Mouse (Mus musculus): ENCODE data around the gene Spry2. TPM values are rescaled to one million over a fixed set of nuclear protein-coding genes. Genes with fewer than 3 reads are reported as not detected.

Spry2 gene
- total RNA-seq, 1 experiment from 2014 or later = 2.2 TPM

GRCm38 (mm10) chr14:105894971-105895873 lies 1.4 kb downstream of the Spry2 start:
- ATAC-seq (replicated peaks; ENCODE audit: low read depth, poor library complexity, severe bottlenecking) = peak; percentile 16

GRCm38 (mm10) chr14:105893623-105893995 lies 3.0 kb downstream of the Spry2 start:
- no peak for ATAC-seq (replicated peaks; ENCODE audit: low read depth, poor library complexity, severe bottlenecking)

GRCm38 (mm10) chr14:105892941-105893622 lies 3.5 kb downstream of the Spry2 start:
- no peak for ATAC-seq (replicated peaks; ENCODE audit: low read depth, poor library complexity, severe bottlenecking)

GRCm38 (mm10) chr14:105890516-105891231 lies 5.9 kb downstream of the Spry2 start:
- no peak for ATAC-seq (replicated peaks; ENCODE audit: low read depth, poor library complexity, severe bottlenecking)

GRCm38 (mm10) chr14:105886643-105887374 lies 9.8 kb downstream of the Spry2 start:
- peak; percentile 91 for ATAC-seq (replicated peaks; ENCODE audit: low read depth, poor library complexity, severe bottlenecking)

- no peak for ATAC-seq (replicated peaks; ENCODE audit: low read depth, poor library complexity, severe bottlenecking)
Measured at GRCm38 (mm10) chr14:105885249-105885648, 11.4 kb downstream of the Spry2 start.

GRCm38 (mm10) chr14:105883215-105883614 lies 13.4 kb downstream of the Spry2 start:
- no peak for ATAC-seq (replicated peaks; ENCODE audit: low read depth, poor library complexity, severe bottlenecking)

- no peak for ATAC-seq (replicated peaks; ENCODE audit: low read depth, poor library complexity, severe bottlenecking)
Measured at GRCm38 (mm10) chr14:105878359-105878758, 18.3 kb downstream of the Spry2 start.

- no peak for ATAC-seq (replicated peaks; ENCODE audit: low read depth, poor library complexity, severe bottlenecking)
Measured at GRCm38 (mm10) chr14:105876375-105876774, 20.2 kb downstream of the Spry2 start.

- ATAC-seq (replicated peaks; ENCODE audit: low read depth, poor library complexity, severe bottlenecking) = no peak
Measured at GRCm38 (mm10) chr14:105870370-105870936, 26.2 kb downstream of the Spry2 start.

GRCm38 (mm10) chr14:105865381-105865938 lies 31.2 kb downstream of the Spry2 start:
- peak; percentile 54; the same call in 1 of the 2 replicates for ATAC-seq (replicated peaks; ENCODE audit: low read depth, poor library complexity, severe bottlenecking)

GRCm38 (mm10) chr14:105862199-105862598 lies 34.4 kb downstream of the Spry2 start:
- no peak for ATAC-seq (replicated peaks; ENCODE audit: low read depth, poor library complexity, severe bottlenecking)

GRCm38 (mm10) chr14:105860920-105861319 lies 35.7 kb downstream of the Spry2 start:
- ATAC-seq (replicated peaks; ENCODE audit: low read depth, poor library complexity, severe bottlenecking) = no peak

- ATAC-seq (replicated peaks; ENCODE audit: low read depth, poor library complexity, severe bottlenecking) = no peak
Measured at GRCm38 (mm10) chr14:105860276-105860675, 36.3 kb downstream of the Spry2 start.

GRCm38 (mm10) chr14:105859876-105860275 lies 36.7 kb downstream of the Spry2 start:
- no peak for ATAC-seq (replicated peaks; ENCODE audit: low read depth, poor library complexity, severe bottlenecking)

- ATAC-seq (replicated peaks; ENCODE audit: low read depth, poor library complexity, severe bottlenecking) = no peak
Measured at GRCm38 (mm10) chr14:105859368-105859767, 37.3 kb downstream of the Spry2 start.

GRCm38 (mm10) chr14:105858935-105859334 lies 37.7 kb downstream of the Spry2 start:
- no peak for ATAC-seq (replicated peaks; ENCODE audit: low read depth, poor library complexity, severe bottlenecking)

- ATAC-seq (replicated peaks; ENCODE audit: low read depth, poor library complexity, severe bottlenecking) = peak; percentile 81
Measured at GRCm38 (mm10) chr14:105851359-105852067, 45.1 kb downstream of the Spry2 start.
